Comparison of ENCODE assay signal across 19 mouse cellular contexts in the genomic region with DNA sequence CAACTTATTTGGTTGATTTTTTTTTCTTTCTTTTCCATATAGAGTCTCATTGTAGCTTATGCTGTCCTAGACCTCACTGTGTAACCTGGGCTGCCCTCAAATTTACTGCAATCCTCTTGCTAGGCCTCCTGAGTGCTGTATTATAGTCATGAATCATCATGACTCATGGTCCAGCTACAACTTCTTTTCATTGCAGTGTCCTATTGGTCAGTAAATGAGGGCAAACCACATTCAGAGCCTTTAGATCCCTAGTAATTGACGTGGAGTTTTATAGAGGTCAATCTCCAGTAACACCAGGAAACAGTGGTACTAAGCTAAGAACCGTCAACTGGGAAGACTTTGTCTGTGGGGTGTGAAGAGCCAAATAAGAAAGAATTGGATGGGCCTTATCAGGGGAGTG. TPM values are rescaled to one million over a fixed set of nuclear protein-coding genes. Genes with fewer than 3 reads are reported as not detected.
DNase-seq lines count a peak whose midpoint lies in the region; TF ChIP-seq lines count a peak whose summit lies in the region.
"Had no signal": no experiment of that assay in that cellular context is flagged by ENCODE, and none has a peak within 500 bp of the region (broad histone marks: within the 10 kb centered on the region; RNA-seq: fewer than 3 reads in every experiment).

No protein-coding gene starts in this region.

- DNase-seq in adrenal gland, adult 2 months, result peak; percentile 42
- DNase-seq in adrenal gland, postnatal 4 days (ENCODE audit: low spot score in 2 of 2), result no peak
- DNase-seq in 3134 (ENCODE audit: extremely low read depth, insufficient read length, low spot score) (peak; percentile 49), MN1 (ENCODE audit: low spot score) (peak; percentile 33)
- DNase-seq in kidney, adult 8-10 months, result no peak
- DNase-seq in lung, postnatal 10 days, result no peak
- no peak for DNase-seq in layer of hippocampus, adult 11-12 months (ENCODE audit: low spot score)
- DNase-seq: adrenal gland, postnatal 10 days; cerebellum, adult 11-12 months; cerebellum, adult 9-10 months; cerebellum, postnatal 36 days; forebrain, postnatal 0 days; gastrocnemius, postnatal 14 days had no signal

- 0 out of 2 replicates have a peak overlapping the region, but pooled peaks have one; percentile 1 for H3K27ac ChIP-seq in embryonic fibroblast, embryonic 13.5 days (ENCODE audit: insufficient read depth, low read length)
- H3K27ac ChIP-seq: embryonic facial prominence, embryonic 13.5 days; forebrain, embryonic 13.5 days; hindbrain, embryonic 10.5 days; hindbrain, embryonic 14.5 days had no signal

- TF ChIP-seq CTCF in embryonic fibroblast, embryonic 13.5 days (IDR thresholded peaks at IDR 0.05; ENCODE audit: borderline replicate concordance, insufficient read depth, low read length), result no peak

- no peak overlapping the region for H3K4me3 ChIP-seq in embryonic fibroblast, embryonic 13.5 days (ENCODE audit: insufficient read depth, low read length)
- H3K4me3 ChIP-seq: embryonic facial prominence, embryonic 13.5 days; forebrain, embryonic 13.5 days; heart, embryonic 12.5 days; hindbrain, embryonic 10.5 days had no signal

- no peak for TF ChIP-seq POLR2A in embryonic fibroblast, embryonic 13.5 days (IDR thresholded peaks at IDR 0.05; ENCODE audit: low read depth, low read length)

- H3K4me1 ChIP-seq in embryonic fibroblast, embryonic 13.5 days (ENCODE audit: control insufficient read depth, insufficient read depth, low read length), result peaks cover 7% of the 10 kb centered on the region
- H3K4me1 ChIP-seq: forebrain, embryonic 13.5 days had no signal

RNA-seq across cellular contexts. Expression of a gene that starts 6.5 kb away (rescaled TPM):
- under 1 TPM; 0.48 to 0.52 TPM for total RNA-seq in adrenal gland, adult 2 months (2021)
- polyA plus RNA-seq in adrenal gland, adult 2 months (2012; rRNA removed), result 0.17 and 0.30 TPM in 2 replicates
- total RNA-seq in adrenal gland, postnatal 4 days (2021), result 1 to 10 TPM; 3.7 to 7.8 TPM
- not detected in 2 replicates for polyA plus RNA-seq in embryonic fibroblast, embryonic 13.5 days (2011; ENCODE audit: insufficient read length, low read depth, missing spikeins)

RNA-seq across cellular contexts. Expression of a gene that starts 6.9 kb away (rescaled TPM):
- total RNA-seq in adrenal gland, adult 2 months (2021), result 10 to 100 TPM; 52.4 to 64.0 TPM
- polyA plus RNA-seq in adrenal gland, adult 2 months (2012; rRNA removed), result 82.4 and 83.0 TPM in 2 replicates
- 10 to 100 TPM; 89.3 to 93.0 TPM for total RNA-seq in adrenal gland, postnatal 4 days (2021)
- 37.2 and 40.4 TPM in 2 replicates for polyA plus RNA-seq in embryonic fibroblast, embryonic 13.5 days (2011; ENCODE audit: insufficient read length, low read depth, missing spikeins)

RNA-seq across cellular contexts. Expression of a gene that starts 11.0 kb away (rescaled TPM):
- 10 to 100 TPM; 40.8 to 49.9 TPM for total RNA-seq in adrenal gland, adult 2 months (2021)
- 16.4 and 18.7 TPM in 2 replicates for polyA plus RNA-seq in adrenal gland, adult 2 months (2012; rRNA removed)
- total RNA-seq in adrenal gland, postnatal 4 days (2021), result 10 to 100 TPM; 51.6 to 54.5 TPM
- polyA plus RNA-seq in embryonic fibroblast, embryonic 13.5 days (2011; ENCODE audit: insufficient read length, low read depth, missing spikeins), result 73.5 and 78.1 TPM in 2 replicates

RNA-seq across cellular contexts. Expression of a gene that starts 16.1 kb away (rescaled TPM):
- total RNA-seq in adrenal gland, adult 2 months (2021), result 10 to 100 TPM; 33.4 to 37.0 TPM
- polyA plus RNA-seq in adrenal gland, adult 2 months (2012; rRNA removed), result 17.6 and 18.6 TPM in 2 replicates
- 10 to 100 TPM; 53.4 to 53.9 TPM for total RNA-seq in adrenal gland, postnatal 4 days (2021)
- 43.5 and 51.5 TPM in 2 replicates for polyA plus RNA-seq in embryonic fibroblast, embryonic 13.5 days (2011; ENCODE audit: insufficient read length, low read depth, missing spikeins)

RNA-seq across cellular contexts. Expression of a gene that starts 16.1 kb away (rescaled TPM):
- 1 to 10 TPM; 7.1 to 9.0 TPM for total RNA-seq in adrenal gland, adult 2 months (2021)
- polyA plus RNA-seq in adrenal gland, adult 2 months (2012; rRNA removed), result 3.7 and 4.7 TPM in 2 replicates
- total RNA-seq in adrenal gland, postnatal 4 days (2021), result 10 to 100 TPM; 10.7 to 11.5 TPM
- polyA plus RNA-seq in embryonic fibroblast, embryonic 13.5 days (2011; ENCODE audit: insufficient read length, low read depth, missing spikeins), result 5.4 and 5.6 TPM in 2 replicates

Comparison
In these comparisons a context has a peak if more than half of its experiments do, and no peak if none do; other contexts are left out.
1. DNase-seq: peak in adrenal gland, adult 2 months (single experiment), 3134 (single experiment) and MN1 (single experiment); none in adrenal gland, postnatal 4 days (0 of 2), kidney, adult 8-10 months (0 of 2), lung, postnatal 10 days (single experiment) and layer of hippocampus, adult 11-12 months (single experiment).